Mouse (Mus musculus) retina, postnatal 1 day (tissue): Measurements from ENCODE around the gene Nr1h4.

ENCODE experiments used
- DNase-seq: peaks from one replicate; pipeline ENCODE4 v3.0.0-alpha.2; 2012

Gene Nr1h4

GRCm38 (mm10) chr10:89520381-89520780 is 13.0 kb downstream of the Nr1h4 start:
- no peak for DNase-seq

- DNase-seq, result no peak
Observed at GRCm38 (mm10) chr10:89519226-89519625, 14.2 kb downstream of the Nr1h4 start.

DNA sequence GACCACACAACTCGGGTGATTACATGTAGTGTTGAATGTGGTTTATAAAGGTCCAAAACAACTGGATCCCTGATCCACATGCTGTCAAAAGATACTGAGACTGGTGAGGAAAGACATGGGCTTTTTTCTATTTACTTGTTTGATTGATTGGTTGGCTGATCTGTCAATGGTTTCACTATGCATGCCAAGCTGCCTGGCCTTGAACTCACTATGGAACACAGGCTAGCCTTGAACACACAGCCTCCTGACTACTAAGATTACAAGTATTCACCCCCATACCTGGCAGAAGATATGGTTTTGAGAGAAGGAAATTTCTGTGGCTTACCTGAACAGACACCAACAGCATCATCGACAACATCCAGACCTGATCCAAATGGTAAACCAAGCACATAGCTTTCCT is 15.0 kb downstream of the Nr1h4 start:
- DNase-seq, result no peak

- no peak for DNase-seq
Observed at GRCm38 (mm10) chr10:89515813-89516212, 17.6 kb downstream of the Nr1h4 start.

- DNase-seq, result no peak
Observed at GRCm38 (mm10) chr10:89512562-89512961, 20.8 kb downstream of the Nr1h4 start.

- DNase-seq, result no peak
Observed at GRCm38 (mm10) chr10:89510547-89510946, 22.8 kb downstream of the Nr1h4 start.

- no peak for DNase-seq
Observed at GRCm38 (mm10) chr10:89508567-89508966, 24.8 kb downstream of the Nr1h4 start.

DNA sequence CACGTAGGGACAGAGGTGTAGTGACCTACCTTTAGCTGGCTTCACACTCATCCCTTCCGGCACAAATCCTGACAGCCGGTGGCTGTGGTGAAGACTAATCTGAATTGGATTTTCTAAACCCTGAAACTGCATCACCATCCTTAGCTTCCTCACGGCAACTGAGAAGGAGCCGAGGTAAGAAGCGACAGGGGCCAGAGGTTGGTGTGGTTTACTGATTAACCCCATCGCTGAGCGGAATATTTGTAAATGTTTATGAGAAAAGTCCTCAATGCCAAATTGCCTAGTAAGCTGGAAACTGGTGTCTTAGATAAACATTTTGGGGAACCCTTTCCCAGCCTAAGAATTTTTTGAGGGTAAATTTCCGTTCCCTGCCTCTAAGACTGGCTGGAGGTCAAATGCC is 26.9 kb downstream of the Nr1h4 start:
- DNase-seq, result no peak

DNA sequence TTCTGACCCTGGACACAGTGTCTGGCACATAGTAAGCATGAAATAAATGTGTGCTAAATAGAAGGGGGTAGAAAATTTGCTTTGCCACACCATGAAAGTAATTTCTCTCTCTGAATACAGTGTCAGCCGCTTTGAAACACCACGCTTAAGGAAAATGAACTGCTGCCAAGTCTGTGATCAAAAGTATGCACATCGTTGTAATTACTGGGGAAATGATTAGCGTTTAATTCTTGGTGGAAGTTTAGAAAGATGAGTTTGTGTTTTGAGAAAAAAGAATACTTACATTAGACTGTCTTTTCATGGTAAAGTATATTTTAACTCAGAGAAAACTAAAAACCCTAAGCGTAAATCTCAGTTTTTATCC is 27.8 kb downstream of the Nr1h4 start:
- peak; percentile 67 for DNase-seq

GRCm38 (mm10) chr10:89504952-89505591 is 28.3 kb downstream of the Nr1h4 start:
- DNase-seq, result no peak

- no peak for DNase-seq
Observed at GRCm38 (mm10) chr10:89502986-89503560, 30.3 kb downstream of the Nr1h4 start.

GRCm38 (mm10) chr10:89501902-89502301 is 31.5 kb downstream of the Nr1h4 start:
- no peak for DNase-seq

GRCm38 (mm10) chr10:89495537-89495936 is 37.8 kb downstream of the Nr1h4 start:
- DNase-seq, result no peak

DNA sequence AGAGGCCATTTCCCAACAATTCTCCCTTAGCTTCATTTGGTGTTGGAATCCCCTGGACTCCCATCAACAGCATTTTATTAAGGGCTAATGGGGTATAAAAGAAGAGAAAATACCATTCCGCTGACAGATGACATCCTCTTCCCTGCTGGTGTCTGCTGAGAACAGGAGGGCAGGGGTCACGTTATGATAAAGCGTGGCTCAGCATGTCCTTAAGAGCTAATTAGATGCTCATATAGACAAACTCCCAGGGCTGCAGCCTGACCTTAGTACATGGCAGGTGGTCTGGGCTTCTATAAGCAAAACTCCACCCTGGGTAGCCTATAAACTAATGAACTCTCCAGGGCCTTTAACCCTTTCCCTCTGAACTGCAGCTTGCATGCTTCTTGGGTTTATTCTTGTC is 42.1 kb downstream of the Nr1h4 start:
- peak; percentile 23 for DNase-seq

DNA sequence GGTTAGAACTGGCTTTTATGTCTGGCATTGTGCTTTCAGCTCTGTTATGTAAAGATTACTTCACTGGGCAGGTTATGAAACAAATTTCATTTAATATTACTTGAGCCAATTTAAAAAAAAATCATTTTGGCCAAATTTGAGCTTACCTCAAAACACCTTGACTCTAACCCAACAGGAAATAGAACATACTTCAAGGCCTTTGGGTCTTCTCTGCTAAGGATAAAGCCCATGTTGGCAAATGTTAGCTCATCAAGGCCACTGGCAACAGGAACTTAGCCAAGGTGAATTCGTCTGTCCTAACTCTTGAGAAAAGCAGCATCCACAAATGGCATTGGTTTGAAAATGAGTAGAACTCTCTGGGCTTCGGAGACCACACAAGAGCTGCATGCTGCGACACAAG is 43.1 kb downstream of the Nr1h4 start:
- no peak for DNase-seq

DNA sequence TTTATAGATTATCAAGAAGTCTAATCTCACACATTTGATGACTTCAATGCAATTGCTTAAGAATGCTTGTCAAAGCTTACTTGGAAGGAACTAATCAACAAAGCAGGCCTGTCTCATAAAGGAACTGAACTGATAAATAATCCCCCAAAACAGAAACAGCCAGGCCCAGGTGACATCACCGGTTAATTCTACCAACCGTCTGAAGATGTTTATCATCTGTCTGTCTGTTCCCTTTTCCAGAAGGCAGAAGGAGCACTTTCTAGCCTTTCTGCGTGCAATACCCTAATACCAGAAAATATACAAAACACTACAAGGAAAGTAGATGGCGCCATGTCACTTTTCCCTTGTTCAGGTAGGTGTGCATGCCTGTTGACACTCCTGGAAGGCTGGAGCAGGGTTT is 43.9 kb downstream of the Nr1h4 start:
- no peak for DNase-seq

GRCm38 (mm10) chr10:89486995-89487742 is 46.2 kb downstream of the Nr1h4 start:
- no peak for DNase-seq

DNA sequence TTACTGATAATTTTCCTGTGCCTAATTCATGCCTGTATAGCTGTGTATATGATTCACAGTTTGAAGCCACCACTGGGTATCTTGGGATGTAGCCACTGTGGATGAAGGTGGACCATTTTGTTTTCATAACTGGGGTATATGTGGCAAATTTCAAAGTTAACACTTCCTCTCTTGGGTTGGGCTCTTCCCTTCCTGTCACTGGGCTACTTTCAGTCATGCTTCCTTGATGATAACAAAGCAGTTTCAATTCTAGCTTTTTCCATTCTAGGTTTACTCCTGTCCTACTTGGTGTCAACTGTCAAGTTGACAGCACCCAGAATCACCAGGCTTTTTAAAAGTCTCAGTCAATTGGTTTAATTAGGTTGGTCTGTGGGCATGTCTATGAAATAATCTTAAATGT is 48.5 kb downstream of the Nr1h4 start:
- DNase-seq, result no peak

- no peak for DNase-seq
Observed at GRCm38 (mm10) chr10:89483812-89484602, 49.4 kb downstream of the Nr1h4 start.

DNA sequence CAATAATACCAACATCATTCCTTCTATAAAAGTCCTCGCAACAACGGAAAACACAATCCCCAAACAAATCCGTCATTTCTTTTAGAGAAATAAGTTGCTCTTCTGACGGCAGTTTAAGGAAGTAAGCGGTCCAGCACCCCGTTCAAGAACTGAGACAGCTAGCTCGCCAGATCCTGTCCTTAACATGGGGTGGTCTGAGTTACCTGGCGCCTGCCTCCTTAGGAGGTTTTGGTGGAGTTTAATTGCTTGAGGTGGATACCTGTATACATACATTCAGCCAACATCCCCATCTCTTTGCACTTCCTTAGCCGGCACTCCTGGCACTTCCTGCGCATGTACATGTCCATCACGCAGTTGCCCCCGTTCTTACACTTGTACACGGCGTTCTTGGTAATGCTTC is 50.3 kb downstream of the Nr1h4 start:
- no peak for DNase-seq

GRCm38 (mm10) chr10:89482142-89482681 is 51.2 kb downstream of the Nr1h4 start:
- peak; percentile 58 for DNase-seq

GRCm38 (mm10) chr10:89481638-89482037 is 51.7 kb downstream of the Nr1h4 start:
- DNase-seq, result peak; percentile 64

DNA sequence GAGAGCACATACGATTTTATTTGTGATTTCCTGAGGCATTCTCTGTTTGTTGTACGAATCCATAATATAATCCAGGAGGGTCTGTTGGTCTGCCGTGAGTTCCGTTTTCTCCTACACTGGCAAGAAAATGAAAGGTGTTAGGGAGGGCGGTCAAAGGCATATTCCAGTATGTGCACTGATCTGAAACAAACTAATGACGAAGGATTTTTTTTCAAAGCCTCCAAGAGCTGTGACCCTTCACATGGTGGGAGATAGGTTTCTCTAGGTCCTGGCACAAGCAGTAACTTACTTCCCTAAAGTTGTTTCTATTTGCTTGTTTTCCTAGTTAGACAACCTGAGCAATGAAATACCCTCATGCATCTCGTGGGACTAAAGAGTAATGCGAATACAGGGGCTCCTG is 54.6 kb downstream of the Nr1h4 start:
- no peak for DNase-seq
